Mouse (Mus musculus) MEL (cell line): Measurements from ENCODE around the gene Slc4a3. TPM values are rescaled to one million over a fixed set of nuclear protein-coding genes. Genes with fewer than 3 reads are reported as not detected.

Experiments
- DNase-seq: peaks from one replicate; pipeline ENCODE4 v3.0.0; 2011; ENCODE audit warnings: low read depth, low spot score
- H3K27ac ChIP-seq: 2 replicates; pipeline ENCODE4 v1.5.1; 2012; ENCODE audit warnings: low read depth, mild to moderate bottlenecking, control low read depth, low read length, moderate library complexity; ENCODE audit not compliant: control insufficient read depth
- H3K27me3 ChIP-seq, 2 experiments: fragments of 150-350 bp in 1 of 2; sonication (generic) in 1 of 2; 2 replicates each; pipeline ENCODE4 v1.6.1; 2012; ENCODE audit warnings: low read length in 2 of 2, mild to moderate bottlenecking in 2 of 2, improper control_type of control experiment in 1 of 2, moderate library complexity in 1 of 2; ENCODE audit not compliant: insufficient read depth in 2 of 2, control insufficient read depth in 1 of 2
- H3K36me3 ChIP-seq, 2 experiments: 2 replicates each; pipeline ENCODE4 v1.6.1; 2012 to 2014; ENCODE audit warnings: low read length in 2 of 2, improper control_type of control experiment in 1 of 2, inconsistent platforms in 1 of 2, mild to moderate bottlenecking in 1 of 2; ENCODE audit not compliant: insufficient read depth in 2 of 2, control insufficient read depth in 1 of 2
- H3K4me1 ChIP-seq, 2 experiments: fragments of 150-350 bp in 1 of 2; sonication (generic) in 1 of 2; 2 replicates each; pipeline ENCODE4 v1.6.1; 2012; ENCODE audit warnings: low read length in 2 of 2, improper control_type of control experiment in 1 of 2, mild to moderate bottlenecking in 1 of 2; ENCODE audit not compliant: insufficient read depth in 2 of 2, control insufficient read depth in 1 of 2
- H3K4me3 ChIP-seq, 2 experiments: fragments of 150-350 bp in 1 of 2; sonication (generic) in 1 of 2; 2 replicates each; pipeline ENCODE4 v1.5.1; 2012; ENCODE audit warnings: low read depth in 2 of 2, low read length in 2 of 2, mild to moderate bottlenecking in 2 of 2, moderate library complexity in 2 of 2, control low read depth in 1 of 2, improper control_type of control experiment in 1 of 2; ENCODE audit not compliant: control insufficient read depth in 1 of 2, insufficient read depth in 1 of 2
- H3K79me2 ChIP-seq: 2 replicates; pipeline ENCODE4 v1.6.1; 2012; ENCODE audit warnings: mild to moderate bottlenecking, low read length, moderate library complexity; ENCODE audit not compliant: control insufficient read depth, poor library complexity, insufficient read depth
- H3K9ac ChIP-seq: 2 replicates; pipeline ENCODE4 v1.6.1; 2012; ENCODE audit warnings: low read depth, mild to moderate bottlenecking, control low read depth, low read length, moderate library complexity; ENCODE audit not compliant: control insufficient read depth, poor library complexity, severe bottlenecking
- H3K9me3 ChIP-seq: fragments of 150-350 bp; sonication (generic); replicated peaks from 2 replicates; pipeline ENCODE4 v1.6.1; 2012; ENCODE audit warnings: mild to moderate bottlenecking, low read length, improper control_type of control experiment, moderate library complexity; ENCODE audit not compliant: insufficient read depth
- CHD1 ChIP-seq: IDR thresholded peaks from 2 replicates; pipeline ENCODE4 v1.6.1; 2012; ENCODE audit warnings: low read depth, mild to moderate bottlenecking, inconsistent platforms, low read length, improper control_type of control experiment
- CHD2 ChIP-seq: IDR thresholded peaks from 2 replicates; pipeline ENCODE4 v1.6.1; 2011; ENCODE audit warnings: low read length, improper control_type of control experiment
- CTCF ChIP-seq, 3 experiments: IDR thresholded peaks in 2 of 3; conservative IDR thresholded peaks in 1 of 3; 2 replicates each; pipeline ENCODE4 v1.5.1; 2011 to 2012; ENCODE audit warnings: low read length in 3 of 3, low read depth in 2 of 3, mild to moderate bottlenecking in 2 of 3, improper control_type of control experiment in 1 of 3, inconsistent platforms in 1 of 3, mixed read lengths in 1 of 3, moderate library complexity in 1 of 3; ENCODE audit not compliant: control insufficient read depth in 1 of 3, insufficient read depth in 1 of 3, poor library complexity in 1 of 3, severe bottlenecking in 1 of 3
- EP300 ChIP-seq, 2 experiments: IDR thresholded peaks; 2 replicates each; pipeline ENCODE4 v1.6.1; 2011; ENCODE audit warnings: improper control_type of control experiment in 2 of 2, low read length in 2 of 2, low read depth in 1 of 2, mild to moderate bottlenecking in 1 of 2
- ETS1 ChIP-seq: IDR thresholded peaks from 2 replicates; pipeline ENCODE4 v1.6.1; 2012; ENCODE audit warnings: low read depth, mild to moderate bottlenecking, inconsistent platforms, low read length, improper control_type of control experiment, moderate library complexity
- GABPA ChIP-seq: IDR thresholded peaks from 2 replicates; pipeline ENCODE4 v1.6.1; 2012; ENCODE audit warnings: low read depth, mild to moderate bottlenecking, inconsistent platforms, low read length, improper control_type of control experiment, moderate library complexity
- MAX ChIP-seq: IDR thresholded peaks from 2 replicates; pipeline ENCODE4 v1.6.1; 2011; ENCODE audit warnings: low read length, improper control_type of control experiment
- MXI1 ChIP-seq: IDR thresholded peaks from 2 replicates; pipeline ENCODE4 v1.6.1; 2011; ENCODE audit warnings: mild to moderate bottlenecking, low read depth, low read length, improper control_type of control experiment
- MYC ChIP-seq: IDR thresholded peaks from 2 replicates; pipeline ENCODE4 v1.6.1; 2011; ENCODE audit warnings: low read depth, mild to moderate bottlenecking, low read length, improper control_type of control experiment, moderate library complexity
- NELFE ChIP-seq: IDR thresholded peaks from 2 replicates; pipeline ENCODE4 v1.6.1; 2011; ENCODE audit warnings: low read depth, low read length, improper control_type of control experiment
- POLR2AphosphoS2 ChIP-seq: IDR thresholded peaks from 2 replicates; pipeline ENCODE4 v1.6.1; 2011; ENCODE audit warnings: low read length, improper control_type of control experiment
- RAD21 ChIP-seq: IDR thresholded peaks from 2 replicates; pipeline ENCODE4 v1.6.1; 2011; ENCODE audit warnings: mild to moderate bottlenecking, low read depth, low read length, improper control_type of control experiment
- RCOR1 ChIP-seq: IDR thresholded peaks from 2 replicates; pipeline ENCODE4 v1.6.1; 2012; ENCODE audit warnings: low read depth, mild to moderate bottlenecking, inconsistent platforms, low read length, improper control_type of control experiment
- SIN3A ChIP-seq: IDR thresholded peaks from 2 replicates; pipeline ENCODE4 v1.6.1; 2012; ENCODE audit warnings: low read length, improper control_type of control experiment, inconsistent platforms
- TAL1 ChIP-seq: IDR thresholded peaks from 2 replicates; pipeline ENCODE4 v1.6.1; 2012; ENCODE audit warnings: mild to moderate bottlenecking, inconsistent platforms, low read length, moderate library complexity, mixed read lengths
- TCF12 ChIP-seq: IDR thresholded peaks from 2 replicates; pipeline ENCODE4 v1.6.1; 2014; ENCODE audit warnings: low read depth, mild to moderate bottlenecking, inconsistent platforms, low read length, improper control_type of control experiment, moderate library complexity
- USF1 ChIP-seq: IDR thresholded peaks from 2 replicates; pipeline ENCODE4 v1.6.1; 2014; ENCODE audit warnings: low read depth, mild to moderate bottlenecking, inconsistent platforms, low read length, improper control_type of control experiment, moderate library complexity
- ZC3H11A ChIP-seq: IDR thresholded peaks from 2 replicates; pipeline ENCODE4 v1.6.1; 2012; ENCODE audit warnings: low read depth, mild to moderate bottlenecking, inconsistent platforms, low read length, improper control_type of control experiment
- ZKSCAN1 ChIP-seq: IDR thresholded peaks from 2 replicates; pipeline ENCODE4 v1.6.1; 2012; ENCODE audit warnings: low read depth, mild to moderate bottlenecking, inconsistent platforms, low read length, improper control_type of control experiment, moderate library complexity
- ZMIZ1 ChIP-seq: IDR thresholded peaks from 2 replicates; pipeline ENCODE4 v1.6.1; 2012; ENCODE audit warnings: low read depth, mild to moderate bottlenecking, inconsistent platforms, low read length, improper control_type of control experiment, moderate library complexity
- polyA plus RNA-seq, 2 experiments: library from polyadenylated mRNA; stranded (reverse) in 1 of 2; unstranded in 1 of 2; fragments of >175 nt in 1 of 2; fragments of >200 nt in 1 of 2; gene quantifications; 2 replicates each; pipeline versions ENCODE4 v1.2.1 to v1.2.4; 2012; ENCODE audit warnings: low replicate concordance in 2 of 2, low read depth in 1 of 2; ENCODE audit not compliant: insufficient read length in 2 of 2, insufficient read depth in 1 of 2, missing spikeins in 1 of 2
- total RNA-seq: library from RNA; depleted of rRNA; stranded (reverse); fragments of 300-350 nt; gene quantifications from 2 replicates; pipeline ENCODE4 v1.2.3, GENCODE M21; 2012

Gene Slc4a3
- total and polyA plus RNA-seq, 3 experiments = not detected

- no peaks in the 10 kb centered on the region for H3K9me3 ChIP-seq
- TF ChIP-seq EP300 (IDR thresholded peaks at IDR 0.05; ENCODE audit: low read depth in 1 of 2, low read length in 2 of 2) (no peak), MXI1 (no peak), CHD2 (no peak), RAD21 (no peak), USF1 (no peak), CTCF (IDR thresholded peaks at IDR 0.05 in 2 of 3, conservative IDR thresholded peaks at IDR 0.05 in 1 of 3; ENCODE audit: control insufficient read depth in 1 of 3, insufficient read depth in 1 of 3, low read depth in 2 of 3, low read length in 3 of 3, poor library complexity in 1 of 3, severe bottlenecking in 1 of 3) (no peak), GABPA (no peak)
- H3K4me1 ChIP-seq = no peaks in the 10 kb centered on the region
- H3K4me3 ChIP-seq = no peak overlapping the region
- no peak overlapping the region for H3K27ac ChIP-seq
- no peak overlapping the region for H3K9ac ChIP-seq
- H3K27me3 ChIP-seq = no peaks in the 10 kb centered on the region
- no peaks in the 10 kb centered on the region for H3K79me2 ChIP-seq
- DNase-seq = no peak
- no peaks in the 10 kb centered on the region for H3K36me3 ChIP-seq
Observed at GRCm38 (mm10) chr1:75541496-75541895, 4.6 kb upstream of the Slc4a3 start.

- H3K4me1 ChIP-seq = no peaks in the 10 kb centered on the region
- DNase-seq = no peak
- H3K36me3 ChIP-seq = no peaks in the 10 kb centered on the region
- no peaks in the 10 kb centered on the region for H3K9me3 ChIP-seq
- no peak overlapping the region for H3K4me3 ChIP-seq
- H3K79me2 ChIP-seq = no peaks in the 10 kb centered on the region
- TF ChIP-seq MAX (no peak), GABPA (no peak), RCOR1 (no peak), TCF12 (no peak), ZKSCAN1 (no peak), NELFE (no peak), ZC3H11A (no peak), POLR2AphosphoS2 (no peak), MYC (no peak), SIN3A (no peak), MXI1 (no peak), ZMIZ1 (no peak), ETS1 (no peak), RAD21 (no peak), TAL1 (no peak), EP300 (IDR thresholded peaks at IDR 0.05; ENCODE audit: low read depth in 1 of 2, low read length in 2 of 2) (no peak), CHD1 (no peak)
- H3K27ac ChIP-seq = no peak overlapping the region
- H3K9ac ChIP-seq = no peak overlapping the region
- no peaks in the 10 kb centered on the region for H3K27me3 ChIP-seq
Observed at GRCm38 (mm10) chr1:75544351-75544750, 1.7 kb upstream of the Slc4a3 start.
